Comparison of ENCODE assay signal across 28 mouse cellular contexts in genomic region chr16:4087214-4087913, GRCm38 (mm10). TPM values are rescaled to one million over a fixed set of nuclear protein-coding genes. Genes with fewer than 3 reads are reported as not detected.
DNase-seq lines count a peak whose midpoint lies in the region; ATAC-seq and TF ChIP-seq lines count a peak whose summit lies in the region.
"Had no signal": no experiment of that assay in that cellular context is flagged by ENCODE, and none has a peak within 500 bp of the region (broad histone marks: within the 10 kb centered on the region; RNA-seq: fewer than 3 reads in every experiment).

No protein-coding gene starts in this region.

- WGBS in heart, embryonic 14.5 days = 92% methylated on average over 8 of the region's 8 CpGs
- WGBS in midbrain, embryonic 13.5 days = 96% methylated on average over 8 of the region's 8 CpGs
- WGBS in midbrain, embryonic 15.5 days = 93% methylated on average over 8 of the region's 8 CpGs
- WGBS in liver, postnatal 0 days (ENCODE audit: insufficient replicate concordance) = 68% methylated on average over 8 of the region's 8 CpGs

- H3K27ac ChIP-seq in heart, embryonic 14.5 days (replicated peaks in 1 of 2; ENCODE audit: control insufficient read depth in 1 of 2, insufficient read depth in 1 of 2, low read depth in 2 of 2, low read length in 2 of 2) = no peak overlapping the region
- H3K27ac ChIP-seq in midbrain, embryonic 13.5 days = no peak overlapping the region
- no peak overlapping the region for H3K27ac ChIP-seq in midbrain, embryonic 15.5 days
- H3K27ac ChIP-seq in liver, postnatal 0 days (ENCODE audit: low read depth) = peak overlapping the region; percentile 12; the same call in 1 of the 2 replicates
- H3K27ac ChIP-seq: embryonic facial prominence, embryonic 12.5 days; gastrocnemius, adult 2 months; heart, adult 2 months; heart, embryonic 13.5 days; hindbrain, embryonic 13.5 days; kidney, postnatal 0 days; midbrain, embryonic 12.5 days had no signal

- TF ChIP-seq CTCF in liver, postnatal 0 days (IDR thresholded peaks at IDR 0.05; ENCODE audit: low read depth) = no peak

- ATAC-seq in heart, embryonic 14.5 days (ENCODE audit: insufficient number of reproducible peaks, insufficient read depth, low FRiP score, low read depth) = peak; percentile 26; the same call in 1 of the 2 replicates
- 0 out of 2 replicates have a peak, but pooled peaks have one; percentile 14 for ATAC-seq in midbrain, embryonic 13.5 days
- ATAC-seq in midbrain, embryonic 15.5 days (replicated peaks) = no peak
- peak; percentile 92 for ATAC-seq in liver, postnatal 0 days
- ATAC-seq: forebrain, embryonic 14.5 days; intestine, embryonic 16.5 days; Patski had no signal

- H3K9me3 ChIP-seq in heart, embryonic 14.5 days (ENCODE audit: control insufficient read depth, low read length) = no peaks in the 10 kb centered on the region
- H3K9me3 ChIP-seq in midbrain, embryonic 13.5 days = no peaks in the 10 kb centered on the region
- H3K9me3 ChIP-seq in midbrain, embryonic 15.5 days = no peaks in the 10 kb centered on the region
- no peaks in the 10 kb centered on the region for H3K9me3 ChIP-seq in liver, postnatal 0 days (ENCODE audit: low read length)
- H3K9me3 ChIP-seq: embryonic facial prominence, embryonic 12.5 days; heart, embryonic 13.5 days; hindbrain, embryonic 13.5 days; midbrain, embryonic 12.5 days had no signal

- H3K4me1 ChIP-seq in heart, embryonic 14.5 days (ENCODE audit: control insufficient read depth in 2 of 2, insufficient read depth in 2 of 2, low read length in 2 of 2) = no peaks in the 10 kb centered on the region
- H3K4me1 ChIP-seq in midbrain, embryonic 13.5 days (replicated peaks) = no peaks in the 10 kb centered on the region
- no peaks in the 10 kb centered on the region for H3K4me1 ChIP-seq in midbrain, embryonic 15.5 days
- 0 out of 2 replicates have a peak, but pooled peaks cover 4% of the 10 kb centered on the region for H3K4me1 ChIP-seq in liver, postnatal 0 days (ENCODE audit: insufficient read depth)
- H3K4me1 ChIP-seq: embryonic facial prominence, embryonic 12.5 days; heart, embryonic 13.5 days; hindbrain, embryonic 13.5 days; midbrain, embryonic 12.5 days had no signal

- H3K27me3 ChIP-seq in heart, embryonic 14.5 days (ENCODE audit: control insufficient read depth, insufficient read depth, low read length) = no peaks in the 10 kb centered on the region
- no peaks in the 10 kb centered on the region for H3K27me3 ChIP-seq in midbrain, embryonic 13.5 days
- H3K27me3 ChIP-seq in midbrain, embryonic 15.5 days (replicated peaks) = no peaks in the 10 kb centered on the region
- H3K27me3 ChIP-seq in liver, postnatal 0 days (ENCODE audit: insufficient read depth, low read length) = no peaks in the 10 kb centered on the region
- H3K27me3 ChIP-seq: embryonic facial prominence, embryonic 12.5 days; heart, embryonic 13.5 days; hindbrain, embryonic 13.5 days; midbrain, embryonic 12.5 days; Patski had no signal

- H3K4me3 ChIP-seq in heart, embryonic 14.5 days (ENCODE audit: control insufficient read depth in 1 of 2, insufficient read depth in 1 of 2, low read depth in 1 of 2, low read length in 2 of 2) = no peak overlapping the region
- H3K4me3 ChIP-seq in midbrain, embryonic 13.5 days (replicated peaks) = no peak overlapping the region
- no peak overlapping the region for H3K4me3 ChIP-seq in midbrain, embryonic 15.5 days
- no peak overlapping the region for H3K4me3 ChIP-seq in liver, postnatal 0 days (ENCODE audit: low read depth, low read length)
- H3K4me3 ChIP-seq: embryonic facial prominence, embryonic 12.5 days; gastrocnemius, adult 2 months; heart, adult 2 months; heart, embryonic 13.5 days; hindbrain, embryonic 13.5 days; midbrain, embryonic 12.5 days had no signal

- intact Hi-C loops in heart, postnatal 36 days (cut with DNase I) = no loop called here
- intact Hi-C loops in left cerebral cortex, postnatal 4 days (cut with DNase I) = no loop called here

- TF ChIP-seq EP300 in liver, postnatal 0 days (IDR thresholded peaks at IDR 0.05; ENCODE audit: low read depth) = no peak

- no peak for DNase-seq in heart, postnatal 36 days
- DNase-seq in liver, postnatal 0 days = peak; percentile 30
- DNase-seq in left cerebral cortex, postnatal 4 days = no peak
- DNase-seq in spleen, postnatal 4 days (ENCODE audit: low spot score in 2 of 2) = no peak
- DNase-seq: adrenal gland, postnatal 10 days; cerebellum, adult 9-11 months; embryo, embryonic 11 days; gastrocnemius, adult 2 months; gastrocnemius, postnatal 36 days; heart, adult 2 months; heart, postnatal 4 days; kidney, adult 8-10 months; layer of hippocampus, postnatal 36 days; lung, adult 2 months; retina, postnatal 1 day; right cerebral cortex, postnatal 25 days had no signal

- H3K36me3 ChIP-seq in heart, embryonic 14.5 days (ENCODE audit: control insufficient read depth, insufficient read depth, low read length) = peaks cover 95% of the 10 kb centered on the region
- peaks cover 87% of the 10 kb centered on the region for H3K36me3 ChIP-seq in midbrain, embryonic 13.5 days
- peaks cover 74% of the 10 kb centered on the region for H3K36me3 ChIP-seq in midbrain, embryonic 15.5 days (replicated peaks)
- H3K36me3 ChIP-seq in liver, postnatal 0 days (replicated peaks; ENCODE audit: insufficient read depth, low read length) = peaks cover 83% of the 10 kb centered on the region

- no peak overlapping the region for H3K4me2 ChIP-seq in heart, embryonic 14.5 days (ENCODE audit: low read length)
- no peak overlapping the region for H3K4me2 ChIP-seq in midbrain, embryonic 13.5 days (replicated peaks)
- no peak overlapping the region for H3K4me2 ChIP-seq in midbrain, embryonic 15.5 days
- H3K4me2 ChIP-seq in liver, postnatal 0 days (ENCODE audit: low read depth, low read length) = no peak overlapping the region
- H3K4me2 ChIP-seq: embryonic facial prominence, embryonic 12.5 days; heart, embryonic 13.5 days; hindbrain, embryonic 13.5 days; midbrain, embryonic 12.5 days had no signal

- H3K9ac ChIP-seq in heart, embryonic 14.5 days (ENCODE audit: low read length) = no peak overlapping the region
- no peak overlapping the region for H3K9ac ChIP-seq in midbrain, embryonic 13.5 days (replicated peaks)
- H3K9ac ChIP-seq in midbrain, embryonic 15.5 days = no peak overlapping the region
- no peak overlapping the region for H3K9ac ChIP-seq in liver, postnatal 0 days (replicated peaks)
- H3K9ac ChIP-seq: embryonic facial prominence, embryonic 12.5 days; heart, embryonic 13.5 days; hindbrain, embryonic 13.5 days; midbrain, embryonic 12.5 days had no signal

RNA-seq across cellular contexts. Expression of gene Trap1, which starts 9.7 kb away (rescaled TPM):
- 117 and 122 TPM in 2 replicates for polyA plus RNA-seq in heart, embryonic 14.5 days (2014; fragmentation: Nextera tagmentation; extraction: Ambion mirVana)
- total RNA-seq in heart, postnatal 36 days (2021) = 100 to 1,000 TPM; 155 TPM
- polyA plus RNA-seq in midbrain, embryonic 13.5 days (2015; fragmentation: Nextera tagmentation; extraction: Ambion mirVana) = 48.4 and 51.2 TPM in 2 replicates
- 49.1 and 54.3 TPM in 2 replicates for polyA plus RNA-seq in midbrain, embryonic 15.5 days (2015; fragmentation: Nextera tagmentation; extraction: Ambion mirVana)
- 55.3 and 61.2 TPM in 2 replicates for polyA plus RNA-seq in liver, postnatal 0 days (2015; fragmentation: Nextera tagmentation; extraction: Ambion mirVana)
- 10 to 100 TPM; 57.3 to 63.1 TPM for total RNA-seq in left cerebral cortex, postnatal 4 days (2021)

RNA-seq across cellular contexts. Expression of gene Dnase1, which starts 50.6 kb away (rescaled TPM):
- polyA plus RNA-seq in heart, embryonic 14.5 days (2014; fragmentation: Nextera tagmentation; extraction: Ambion mirVana) = 4.4 and 4.5 TPM in 2 replicates
- total RNA-seq in heart, postnatal 36 days (2021) = not detected
- polyA plus RNA-seq in midbrain, embryonic 13.5 days (2015; fragmentation: Nextera tagmentation; extraction: Ambion mirVana) = 5.1 and 7.1 TPM in 2 replicates
- polyA plus RNA-seq in midbrain, embryonic 15.5 days (2015; fragmentation: Nextera tagmentation; extraction: Ambion mirVana) = 6.9 and 8.6 TPM in 2 replicates
- polyA plus RNA-seq in liver, postnatal 0 days (2015; fragmentation: Nextera tagmentation; extraction: Ambion mirVana) = 0.18 and 0.43 TPM in 2 replicates
- not detected for total RNA-seq in left cerebral cortex, postnatal 4 days (2021)
- total RNA-seq: adrenal gland, postnatal 10 days; gastrocnemius, postnatal 36 days; heart, adult 2 months; heart, postnatal 4 days; layer of hippocampus, postnatal 36 days; monocyte, adult 5-6 weeks had no signal
- polyA plus RNA-seq: heart, adult 2 months had no signal
